Mouse (Mus musculus): ENCODE measurements around the gene Col24a1. TPM values are rescaled to one million over a fixed set of nuclear protein-coding genes. Genes with fewer than 3 reads are reported as not detected.
"Not testable (repeated sequence)": the region's sequence is repeated elsewhere in the genome, so short reads cannot be mapped to it uniquely, and the experiment has no call there.

The Col24a1 gene
- polyA plus RNA-seq, 1 experiment from 2014 or later, result 0.10 TPM

- ChIA-PET CTCF (interaction anchor here (0.7 to 8.0 kb wide), 14 partner anchors 9 to 466 kb away, joined by 3 to 68 read pairs (median 4); no protein-coding TSS in a partner anchor), POLR2A (no interaction called here)
- in situ Hi-C loops (cut with MboI; ENCODE audit: low pct_unique_long_range_greater_than_20kb), result no loop called here
- peak; percentile 76 for TF ChIP-seq CTCF (IDR thresholded peaks at IDR 0.05)
- ATAC-seq, result no peak
- no peaks in the 10 kb centered on the region for H3K27me3 ChIP-seq
- DNase-seq (ENCODE audit: low read depth, low spot score), result no peak
Measured at GRCm38 (mm10) chr3:145442268-145442667, 150.0 kb downstream of the Col24a1 start.

DNA sequence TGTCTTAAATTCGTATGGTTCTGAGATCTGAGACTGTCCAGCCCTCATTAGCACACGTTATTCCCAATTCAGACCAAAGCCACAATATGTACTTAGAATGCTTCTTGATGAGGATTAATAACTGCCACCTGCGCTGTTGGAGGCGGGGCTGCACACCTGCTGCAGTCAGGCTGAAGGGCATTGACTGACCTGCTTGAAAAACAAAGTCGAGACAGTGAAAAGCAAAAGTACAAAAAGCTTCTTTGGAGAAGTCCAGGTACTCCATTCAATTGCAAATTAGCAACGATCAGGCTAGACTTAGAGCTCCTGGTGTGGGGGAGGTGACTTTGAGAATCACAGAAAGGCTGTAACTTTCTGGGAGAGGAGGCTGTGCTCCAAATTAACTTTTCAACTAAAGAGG lies 150.9 kb downstream of the Col24a1 start:
- H3K27me3 ChIP-seq; in situ Hi-C loops (cut with MboI; ENCODE audit: low pct_unique_long_range_greater_than_20kb); DNase-seq (ENCODE audit: low read depth, low spot score); POLR2A ChIA-PET; ATAC-seq: not testable (repeated sequence)
- CTCF ChIA-PET, result interaction anchor here (0.7 to 8.0 kb wide), 14 partner anchors 8 to 465 kb away, joined by 3 to 68 read pairs (median 4); no protein-coding TSS in a partner anchor

- POLR2A ChIA-PET, result no interaction called here
- ATAC-seq (no peak), DNase-seq (ENCODE audit: low read depth, low spot score) (no peak)
- in situ Hi-C loops (cut with MboI; ENCODE audit: low pct_unique_long_range_greater_than_20kb), result no loop called here
- CTCF ChIA-PET, result interaction anchor here (0.9 kb wide), 1 partner anchor 14 kb away, joined by 7 read pairs; no protein-coding TSS in a partner anchor
- no peaks in the 10 kb centered on the region for H3K27me3 ChIP-seq
- no peak for TF ChIP-seq CTCF (IDR thresholded peaks at IDR 0.05)
Measured at GRCm38 (mm10) chr3:145457039-145457438, 164.8 kb downstream of the Col24a1 start.

GRCm38 (mm10) chr3:145462351-145462750 lies 170.1 kb downstream of the Col24a1 start:
- DNase-seq (ENCODE audit: low read depth, low spot score) (no peak), ATAC-seq (no peak)
- ChIA-PET POLR2A (interaction anchor here (0.6 kb wide), 1 partner anchor 192 kb away, joined by 5 read pairs; no protein-coding TSS in a partner anchor), CTCF (interaction anchor here (1.0 to 1.6 kb wide), 2 partner anchors 8 to 19 kb away, joined by 3 to 5 read pairs; no protein-coding TSS in a partner anchor)
- in situ Hi-C loops (cut with MboI; ENCODE audit: low pct_unique_long_range_greater_than_20kb), result no loop called here
- no peaks in the 10 kb centered on the region for H3K27me3 ChIP-seq
- TF ChIP-seq CTCF (IDR thresholded peaks at IDR 0.05), result no peak

GRCm38 (mm10) chr3:145463731-145464130 lies 171.5 kb downstream of the Col24a1 start:
- H3K27me3 ChIP-seq, result no peaks in the 10 kb centered on the region
- ATAC-seq (no peak), DNase-seq (ENCODE audit: low read depth, low spot score) (no peak)
- TF ChIP-seq CTCF (IDR thresholded peaks at IDR 0.05), result no peak
- ChIA-PET POLR2A (interaction anchor here (0.6 kb wide), 2 partner anchors 9 to 13 kb away, joined by 3 to 6 read pairs; no protein-coding TSS in a partner anchor), CTCF (interaction anchor here (1.6 kb wide), 1 partner anchor 10 kb away, joined by 5 read pairs; no protein-coding TSS in a partner anchor)
- in situ Hi-C loops (cut with MboI; ENCODE audit: low pct_unique_long_range_greater_than_20kb), result no loop called here

DNA sequence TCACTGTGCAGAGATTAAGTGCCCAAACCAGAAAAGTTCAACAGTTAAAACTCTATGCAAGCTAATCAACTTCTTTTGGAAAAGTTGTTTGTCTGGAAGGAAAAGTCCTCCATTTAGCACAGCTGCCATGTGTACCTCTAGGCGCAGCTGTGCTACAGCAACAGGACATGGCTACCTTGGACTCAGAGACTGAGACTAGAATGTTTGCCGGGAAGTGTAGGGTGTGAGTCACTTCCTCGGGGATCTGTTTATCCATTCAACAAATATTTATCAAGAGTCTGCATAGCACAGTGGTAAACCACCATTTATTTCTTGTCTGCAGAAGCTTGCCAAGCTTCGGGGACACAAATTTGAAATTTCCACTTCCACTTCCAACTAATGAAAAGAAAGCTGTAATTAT lies 178.8 kb downstream of the Col24a1 start:
- H3K27me3 ChIP-seq, result no peaks in the 10 kb centered on the region
- in situ Hi-C loops (cut with MboI; ENCODE audit: low pct_unique_long_range_greater_than_20kb), result no loop called here
- ATAC-seq, result peak; percentile 68
- CTCF ChIA-PET, result interaction anchor here (0.9 to 1.3 kb wide), 2 partner anchors 32 to 59 kb away, joined by 5 to 7 read pairs; no protein-coding TSS in a partner anchor
- no peak for TF ChIP-seq CTCF (IDR thresholded peaks at IDR 0.05)
- POLR2A ChIA-PET, result no interaction called here
- DNase-seq (ENCODE audit: low read depth, low spot score), result no peak

GRCm38 (mm10) chr3:145474163-145474562 lies 181.9 kb downstream of the Col24a1 start:
- no peaks in the 10 kb centered on the region for H3K27me3 ChIP-seq
- POLR2A ChIA-PET, result no interaction called here
- CTCF ChIA-PET, result interaction anchor here (1.0 to 3.6 kb wide), 3 partner anchors 11 to 32 kb away, joined by 3 to 11 read pairs (median 4); no protein-coding TSS in a partner anchor
- TF ChIP-seq CTCF (IDR thresholded peaks at IDR 0.05), result no peak
- in situ Hi-C loops (cut with MboI; ENCODE audit: low pct_unique_long_range_greater_than_20kb), result no loop called here
- ATAC-seq (peak; percentile 45), DNase-seq (ENCODE audit: low read depth, low spot score) (peak; percentile 44)

GRCm38 (mm10) chr3:145476634-145477033 lies 184.4 kb downstream of the Col24a1 start:
- POLR2A ChIA-PET, result interaction anchor here (0.7 to 1.2 kb wide), 3 partner anchors 12 to 28 kb away, joined by 3 to 6 read pairs (median 3); no protein-coding TSS in a partner anchor
- no peak for TF ChIP-seq CTCF (IDR thresholded peaks at IDR 0.05)
- CTCF ChIA-PET, result interaction anchor here (1.0 kb wide), 1 partner anchor 15 kb away, joined by 4 read pairs; no protein-coding TSS in a partner anchor
- ATAC-seq (no peak), DNase-seq (ENCODE audit: low read depth, low spot score) (no peak)
- H3K27me3 ChIP-seq, result no peaks in the 10 kb centered on the region
- in situ Hi-C loops (cut with MboI; ENCODE audit: low pct_unique_long_range_greater_than_20kb), result no loop called here

DNA sequence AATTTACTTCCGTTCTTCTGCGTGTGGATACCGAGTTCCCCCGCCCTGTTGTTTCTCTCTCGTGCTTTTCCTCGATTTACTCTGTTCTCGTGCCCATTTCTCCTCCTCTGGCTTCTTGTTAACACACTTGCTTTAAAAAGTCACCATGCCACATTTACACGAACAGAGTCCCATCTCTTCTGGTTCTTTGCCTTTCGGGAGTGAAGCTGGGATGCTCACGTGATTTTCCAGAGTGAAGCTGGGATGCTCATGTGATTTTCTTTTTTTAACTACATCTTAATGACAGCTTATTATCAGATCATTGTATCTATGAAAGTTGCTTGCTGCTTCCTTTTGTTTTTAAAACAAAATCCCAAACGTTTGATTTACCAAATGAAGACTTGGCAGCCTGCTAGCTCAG lies 184.8 kb downstream of the Col24a1 start:
- DNase-seq (ENCODE audit: low read depth, low spot score), result no peak
- ChIA-PET POLR2A (interaction anchor here (0.8 kb wide), 1 partner anchor 28 kb away, joined by 3 read pairs; no protein-coding TSS in a partner anchor), CTCF (interaction anchor here (1.0 kb wide), 1 partner anchor 15 kb away, joined by 4 read pairs; no protein-coding TSS in a partner anchor)
- no peaks in the 10 kb centered on the region for H3K27me3 ChIP-seq
- no peak for ATAC-seq
- no peak for TF ChIP-seq CTCF (IDR thresholded peaks at IDR 0.05)
- in situ Hi-C loops (cut with MboI; ENCODE audit: low pct_unique_long_range_greater_than_20kb), result no loop called here

GRCm38 (mm10) chr3:145478446-145478845 lies 186.2 kb downstream of the Col24a1 start:
- DNase-seq (ENCODE audit: low read depth, low spot score), result no peak
- in situ Hi-C loops (cut with MboI; ENCODE audit: low pct_unique_long_range_greater_than_20kb), result no loop called here

DNA sequence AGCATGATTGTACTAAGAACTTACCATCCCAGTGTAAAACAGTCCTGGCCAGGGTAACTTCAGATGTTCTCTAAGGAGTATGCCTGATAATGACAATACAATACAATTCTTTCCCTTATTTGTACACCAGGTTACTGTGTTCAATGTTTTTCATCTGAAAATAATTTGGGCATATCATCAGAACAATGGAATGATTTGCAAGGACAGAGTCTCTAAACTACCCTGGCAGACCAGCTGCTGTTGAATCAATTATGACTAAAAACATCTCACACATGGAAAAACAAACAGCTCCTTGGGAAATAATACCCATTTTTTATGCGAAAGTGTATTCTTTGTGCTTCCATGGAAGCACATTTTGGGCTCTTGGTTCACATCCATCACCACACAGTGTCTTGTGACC lies 198.0 kb downstream of the Col24a1 start:
- ChIA-PET POLR2A (no interaction called here), CTCF (interaction anchor here (1.1 kb wide), 1 partner anchor 19 kb away, joined by 3 read pairs; no protein-coding TSS in a partner anchor)
- in situ Hi-C loops (cut with MboI; ENCODE audit: low pct_unique_long_range_greater_than_20kb), result no loop called here
- DNase-seq (ENCODE audit: low read depth, low spot score), result no peak
- H3K27me3 ChIP-seq, result no peaks in the 10 kb centered on the region
- no peak for TF ChIP-seq CTCF (IDR thresholded peaks at IDR 0.05)
- ATAC-seq, result no peak

More at GRCm38 (mm10) chr3:145478446-145478845, 186.2 kb downstream of the Col24a1 start:
- no peaks in the 10 kb centered on the region for H3K27me3 ChIP-seq
- no peak for TF ChIP-seq CTCF (IDR thresholded peaks at IDR 0.05)
- POLR2A ChIA-PET, result interaction anchor here (0.8 kb wide), 1 partner anchor 20 kb away, joined by 3 read pairs; no protein-coding TSS in a partner anchor
- CTCF ChIA-PET, result interaction anchor here (0.8 kb wide), 1 partner anchor 13 kb away, joined by 3 read pairs; no protein-coding TSS in a partner anchor
- no peak for ATAC-seq

Measured in Patski (cell line).